27 mouse cellular contexts compared by ENCODE assay signal in the genomic region with DNA sequence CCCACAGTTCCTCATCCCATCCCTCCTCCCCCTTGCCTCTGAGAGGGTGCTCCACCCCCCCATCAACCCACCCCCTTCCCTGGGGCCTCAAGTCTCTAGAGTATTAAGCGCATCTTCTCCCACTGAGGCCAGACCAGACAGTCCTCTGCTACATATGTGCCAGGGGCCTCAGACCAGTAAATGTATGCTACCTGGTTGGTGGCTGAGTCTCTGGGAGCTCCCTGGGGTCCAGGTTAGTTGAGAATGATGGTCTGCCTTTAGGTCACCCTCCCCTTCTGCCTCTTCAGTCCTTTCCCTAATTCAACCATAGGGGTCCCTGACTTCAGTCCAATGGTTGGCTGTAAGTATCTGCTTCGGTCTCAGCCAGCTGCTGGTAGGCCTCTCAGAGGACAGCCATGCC.
"Had no signal": no experiment of that assay in that cellular context is flagged by ENCODE, and none has a peak within 500 bp of the region (broad histone marks: within the 10 kb centered on the region; RNA-seq: fewer than 3 reads in every experiment).

No protein-coding gene starts in this region.

- DNase-seq: left cerebral cortex, postnatal 4 days; liver; liver, embryonic 13.5 days; liver, postnatal 0 days; lung, adult 18-20 months; lung, adult 2 months; lung, embryonic 14.5 days; lung, postnatal 10 days; lung, postnatal 14 days; lung, postnatal 36 days; midbrain, embryonic 14.5 days had no signal

- H3K36me3 ChIP-seq: limb, embryonic 10.5 days; limb, embryonic 12.5 days; limb, embryonic 13.5 days; limb, embryonic 15.5 days; liver, embryonic 12.5 days; liver, embryonic 13.5 days; liver, embryonic 15.5 days; lung, embryonic 15.5 days; midbrain, embryonic 10.5 days; midbrain, embryonic 12.5 days; midbrain, embryonic 13.5 days; midbrain, embryonic 15.5 days; neural tube, embryonic 12.5 days had no signal

- H3K9me3 ChIP-seq: limb, embryonic 10.5 days; limb, embryonic 13.5 days; limb, embryonic 15.5 days; liver, embryonic 12.5 days; liver, embryonic 13.5 days; liver, embryonic 15.5 days; lung, embryonic 15.5 days; midbrain, embryonic 12.5 days; midbrain, embryonic 15.5 days; neural tube, embryonic 12.5 days had no signal

- H3K4me3 ChIP-seq: limb, embryonic 10.5 days; limb, embryonic 12.5 days; limb, embryonic 13.5 days; limb, embryonic 15.5 days; liver, embryonic 12.5 days; liver, embryonic 13.5 days; liver, embryonic 15.5 days; lung, embryonic 15.5 days; megakaryocyte, embryonic 14.5 days; midbrain, embryonic 10.5 days; midbrain, embryonic 12.5 days; midbrain, embryonic 13.5 days; midbrain, embryonic 15.5 days; myocyte; neural tube, embryonic 12.5 days had no signal

- H3K27ac ChIP-seq: limb, embryonic 10.5 days; limb, embryonic 12.5 days; limb, embryonic 13.5 days; limb, embryonic 15.5 days; liver, embryonic 12.5 days; liver, embryonic 13.5 days; liver, embryonic 14.5 days; liver, embryonic 15.5 days; lung, embryonic 15.5 days; macrophage; midbrain, embryonic 10.5 days; midbrain, embryonic 12.5 days; midbrain, embryonic 13.5 days; midbrain, embryonic 15.5 days; neural tube, embryonic 12.5 days had no signal

- H3K27me3 ChIP-seq: limb, embryonic 12.5 days; limb, embryonic 13.5 days; limb, embryonic 15.5 days; liver, embryonic 12.5 days; liver, embryonic 13.5 days; liver, embryonic 15.5 days; lung, embryonic 15.5 days; midbrain, embryonic 12.5 days; midbrain, embryonic 13.5 days; midbrain, embryonic 15.5 days; neural tube, embryonic 12.5 days had no signal

- H3K4me1 ChIP-seq: limb, embryonic 10.5 days; limb, embryonic 12.5 days; limb, embryonic 13.5 days; limb, embryonic 15.5 days; liver, embryonic 12.5 days; liver, embryonic 13.5 days; liver, embryonic 15.5 days; lung, embryonic 15.5 days; megakaryocyte, embryonic 14.5 days; midbrain, embryonic 12.5 days; midbrain, embryonic 13.5 days; midbrain, embryonic 15.5 days; neural tube, embryonic 12.5 days had no signal
